Mouse (Mus musculus) embryonic facial prominence, embryonic 10.5 days (tissue): Measurements from ENCODE around the gene Napepld. TPM values are rescaled to one million over a fixed set of nuclear protein-coding genes. Genes with fewer than 3 reads are reported as not detected.

Experiments used
- polyA plus RNA-seq: library from polyadenylated mRNA; unstranded; fragments of >200 nt; fragmentation: Nextera tagmentation; extraction: Ambion mirVana; gene quantifications from 2 replicates; pipeline ENCODE4 v1.2.1, GENCODE M21; 2016

The Napepld gene
- polyA plus RNA-seq, 1 experiment from 2014 or later = 4.8 TPM

Other genes starting within 250 kb of the Napepld start
- 12.9 and 15.9 TPM in 2 replicates for gene Lrrc17, start 157.8 kb downstream of the Napepld start, polyA plus RNA-seq
- gene Fbxl13, start 55.8 kb downstream of the Napepld start, polyA plus RNA-seq = 0.09 and 0.28 TPM in 2 replicates
- gene Armc10, start 55.6 kb downstream of the Napepld start, polyA plus RNA-seq = 63.1 and 63.4 TPM in 2 replicates
- gene Pmpcb, start 35.7 kb upstream of the Napepld start, polyA plus RNA-seq = 78.0 and 84.7 TPM in 2 replicates
- 96.4 and 96.8 TPM in 2 replicates for gene Dnajc2, start 83.9 kb upstream of the Napepld start, polyA plus RNA-seq
- gene Psmc2, start 83.9 kb upstream of the Napepld start, polyA plus RNA-seq = 238 and 245 TPM in 2 replicates
- gene Slc26a5, start 164.2 kb upstream of the Napepld start, polyA plus RNA-seq = 0.07 and 0.09 TPM in 2 replicates